Mouse (Mus musculus): ENCODE results near the gene Uimc1.
A peak's percentile ranks its signal among the peaks of the same experiment; 100 is the strongest.

The Uimc1 gene

DNA sequence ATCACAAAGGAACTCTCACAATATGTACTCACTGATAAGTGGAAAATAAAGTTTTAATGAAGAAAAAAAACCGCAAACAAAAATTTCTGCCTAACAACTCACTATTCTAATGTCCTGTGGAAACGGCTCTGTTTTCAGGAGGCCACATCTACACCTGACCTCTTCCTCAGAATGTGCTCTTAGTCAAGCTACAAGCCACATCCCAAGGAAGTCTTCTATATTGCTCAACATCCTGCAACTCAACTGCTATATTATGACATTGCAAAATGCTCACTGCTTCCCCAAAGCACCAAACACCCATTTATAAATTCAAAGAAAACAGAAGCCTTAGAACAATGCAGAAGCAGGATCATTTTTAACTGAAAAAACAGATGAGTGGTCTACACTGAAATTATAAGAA lies 60.1 kb downstream of the Uimc1 start:
- DNase-seq (ENCODE audit: low read depth), result no peak

- no peak for DNase-seq (ENCODE audit: low read depth)
These were observed 75.9 kb downstream of the Uimc1 start for GRCm38 (mm10) chr13:55024215-55024614.

DNA sequence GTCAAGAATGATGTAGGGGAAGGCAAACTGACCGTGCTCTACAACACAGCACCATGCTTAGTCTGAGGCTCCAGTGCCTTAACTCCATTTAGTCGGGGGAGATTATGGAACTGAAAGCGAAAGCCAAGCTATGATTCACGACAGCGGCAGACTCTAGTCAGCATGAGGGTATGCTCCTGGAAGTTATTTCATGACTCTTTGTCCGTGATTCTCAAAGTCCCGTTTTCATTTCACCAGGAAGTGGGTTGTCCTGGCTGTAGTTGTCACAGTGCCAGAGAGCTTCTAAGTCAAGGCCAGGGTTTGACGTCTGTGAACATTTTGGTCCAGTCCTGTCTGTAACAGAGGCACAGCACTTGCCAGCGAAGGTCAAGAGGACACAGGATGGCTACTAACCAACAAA lies 77.4 kb downstream of the Uimc1 start:
- peak; percentile 13 for DNase-seq (ENCODE audit: low read depth)

- no peak for DNase-seq (ENCODE audit: low read depth)
These were observed 77.8 kb downstream of the Uimc1 start for GRCm38 (mm10) chr13:55022256-55022655.

DNA sequence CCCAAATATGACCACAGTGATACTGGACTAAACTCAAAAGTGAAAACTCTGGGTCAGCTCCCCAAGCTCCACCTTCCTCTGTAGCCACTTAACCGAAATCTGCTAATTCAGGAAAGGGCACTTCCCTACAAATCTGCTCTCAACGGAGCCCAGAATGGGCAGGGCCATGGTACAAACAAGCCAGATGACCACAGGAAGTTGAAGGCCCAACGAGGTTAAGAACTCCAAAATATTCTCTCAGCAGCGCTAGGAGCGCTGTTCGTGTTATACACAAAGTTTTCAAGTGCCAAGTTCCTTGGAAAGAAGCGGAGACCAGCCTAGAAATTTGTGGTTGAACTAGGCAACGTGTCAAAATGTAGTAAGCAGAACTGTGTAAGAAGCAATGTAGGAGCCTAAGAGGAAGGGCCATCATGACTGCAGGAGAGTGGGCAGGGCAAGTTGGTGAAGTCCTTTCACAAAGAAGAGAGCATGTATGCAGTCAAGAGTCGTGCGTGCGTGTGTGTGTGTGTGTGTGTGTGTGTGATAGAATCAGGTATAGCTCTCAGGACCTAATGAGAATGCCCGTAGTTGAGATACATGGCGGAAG lies 78.8 kb downstream of the Uimc1 start, which contains the start of gene Hk3:
TSS of gene Hk3 (minus strand) at position 192 of the 586 bp plus-strand sequence.
- peak; percentile 5 for DNase-seq (ENCODE audit: low read depth)

GRCm38 (mm10) chr13:55020051-55020450 lies 80.0 kb downstream of the Uimc1 start:
- DNase-seq (ENCODE audit: low read depth), result no peak

- DNase-seq (ENCODE audit: low read depth), result peak; percentile 6
These were observed 80.9 kb downstream of the Uimc1 start for GRCm38 (mm10) chr13:55019181-55019580.

- no peak for DNase-seq (ENCODE audit: low read depth)
These were observed 81.4 kb downstream of the Uimc1 start for GRCm38 (mm10) chr13:55018700-55019099.

- DNase-seq (ENCODE audit: low read depth), result no peak
These were observed 82.1 kb downstream of the Uimc1 start for GRCm38 (mm10) chr13:55017898-55018599.

DNA sequence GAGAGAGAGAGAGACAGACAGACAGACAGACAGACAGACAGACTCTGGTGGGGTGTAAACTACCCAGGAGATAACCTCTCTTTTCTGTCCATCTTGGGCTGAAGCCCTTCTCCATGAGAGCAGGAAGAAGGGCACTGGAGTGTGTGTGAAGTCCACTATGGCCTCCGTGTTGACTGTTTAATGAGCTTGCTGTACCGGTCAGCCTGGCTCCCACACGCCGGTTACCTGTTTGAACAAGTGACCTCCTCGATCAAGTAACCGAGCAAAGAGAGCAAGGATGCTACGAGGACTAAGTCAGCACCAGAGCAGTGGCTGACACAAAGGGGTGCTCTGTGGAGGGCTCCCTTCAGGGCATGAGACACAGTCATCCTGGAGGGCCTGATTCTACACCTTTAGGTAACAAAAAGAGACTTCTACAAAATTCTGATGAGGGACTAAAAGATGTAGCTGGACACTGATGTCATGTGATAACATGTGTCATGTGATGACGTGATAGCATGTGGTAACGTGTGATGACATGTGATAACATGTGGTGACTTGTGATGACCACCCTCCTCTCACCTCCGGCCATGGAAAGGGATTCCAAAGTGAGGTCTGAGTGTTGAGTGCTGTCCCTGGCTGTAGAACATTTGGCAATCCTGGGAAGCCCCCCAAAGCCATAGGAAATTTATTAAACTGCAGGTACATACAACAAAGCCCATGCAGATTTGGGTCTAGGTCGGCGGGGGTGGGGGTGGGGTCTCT lies 82.8 kb downstream of the Uimc1 start:
- no peak for DNase-seq (ENCODE audit: low read depth)

GRCm38 (mm10) chr13:55014451-55014850 lies 85.6 kb downstream of the Uimc1 start:
- DNase-seq (ENCODE audit: low read depth), result no peak

- DNase-seq (ENCODE audit: low read depth), result peak; percentile 14
These were observed 86.3 kb downstream of the Uimc1 start for GRCm38 (mm10) chr13:55013702-55014344.

- peak; percentile 32 for DNase-seq (ENCODE audit: low read depth)
These were observed 88.1 kb downstream of the Uimc1 start for GRCm38 (mm10) chr13:55011981-55012478.

DNA sequence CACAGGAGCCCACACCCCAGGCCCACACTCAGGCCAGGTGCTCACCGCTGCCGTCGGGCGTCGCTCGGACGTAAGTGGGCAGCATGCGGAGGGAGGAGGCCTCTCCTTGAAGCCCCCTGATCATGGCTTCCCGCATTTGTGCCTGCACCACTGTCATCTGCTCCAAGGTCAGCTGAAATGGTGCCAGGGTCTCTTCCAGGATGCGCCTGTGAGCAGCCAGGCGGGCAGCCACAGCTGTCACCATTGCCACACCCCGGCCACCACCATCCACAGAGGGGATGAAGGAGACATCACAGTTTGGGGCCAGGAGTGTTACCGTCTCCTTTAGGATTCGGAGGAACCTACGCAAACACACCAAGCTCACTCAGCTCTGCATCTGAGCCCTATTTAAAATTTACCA lies 89.0 kb downstream of the Uimc1 start:
- DNase-seq (ENCODE audit: low read depth), result no peak

DNA sequence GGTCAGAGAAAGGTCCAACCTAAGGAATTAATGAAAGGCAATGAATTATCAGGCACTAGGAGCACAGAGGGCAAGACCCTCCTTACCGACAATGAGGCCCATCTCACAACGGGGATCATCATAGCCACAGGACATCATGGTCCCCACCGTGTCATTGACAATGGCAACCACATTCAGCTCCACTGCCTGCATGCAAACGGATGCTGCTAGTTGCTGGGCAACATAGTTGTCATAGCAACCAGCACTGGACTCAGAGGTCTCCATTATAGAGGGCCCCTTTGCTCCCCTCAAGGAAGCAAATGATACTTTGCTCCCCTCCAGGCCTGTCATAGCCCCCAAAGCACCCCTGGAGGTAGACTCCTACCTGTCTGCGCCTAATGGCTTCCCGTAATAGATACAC lies 91.5 kb downstream of the Uimc1 start:
- DNase-seq (ENCODE audit: low read depth), result no peak

- no peak for DNase-seq (ENCODE audit: low read depth)
These were observed 93.7 kb downstream of the Uimc1 start for GRCm38 (mm10) chr13:55006415-55006742.

GRCm38 (mm10) chr13:55005691-55006414 lies 94.2 kb downstream of the Uimc1 start:
- no peak for DNase-seq (ENCODE audit: low read depth)

DNA sequence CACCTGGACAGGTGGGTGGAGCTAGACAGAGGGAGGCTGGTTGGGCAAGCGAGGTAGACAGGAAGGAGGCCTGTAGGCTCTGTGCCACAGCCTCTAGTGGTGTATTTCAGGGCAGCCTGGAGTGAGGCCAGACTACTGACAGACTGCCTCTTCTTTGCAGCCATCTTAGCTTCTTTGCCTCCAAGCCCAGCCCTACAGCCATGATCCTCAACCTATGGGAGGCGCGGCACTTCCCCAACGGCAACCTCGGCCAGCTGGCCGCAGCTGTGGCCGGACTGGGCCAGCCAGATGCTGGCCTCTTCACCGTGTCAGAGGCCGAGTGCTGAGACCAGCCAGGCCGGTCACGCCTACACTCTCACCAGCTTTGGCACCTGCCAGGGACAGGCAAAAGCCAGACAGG lies 95.5 kb downstream of the Uimc1 start:
- no peak for DNase-seq (ENCODE audit: low read depth)

- no peak for DNase-seq (ENCODE audit: low read depth)
These were observed 98.0 kb downstream of the Uimc1 start for GRCm38 (mm10) chr13:55002090-55002489.

- DNase-seq (ENCODE audit: low read depth), result no peak
These were observed 99.7 kb downstream of the Uimc1 start for GRCm38 (mm10) chr13:55000433-55000832.

DNA sequence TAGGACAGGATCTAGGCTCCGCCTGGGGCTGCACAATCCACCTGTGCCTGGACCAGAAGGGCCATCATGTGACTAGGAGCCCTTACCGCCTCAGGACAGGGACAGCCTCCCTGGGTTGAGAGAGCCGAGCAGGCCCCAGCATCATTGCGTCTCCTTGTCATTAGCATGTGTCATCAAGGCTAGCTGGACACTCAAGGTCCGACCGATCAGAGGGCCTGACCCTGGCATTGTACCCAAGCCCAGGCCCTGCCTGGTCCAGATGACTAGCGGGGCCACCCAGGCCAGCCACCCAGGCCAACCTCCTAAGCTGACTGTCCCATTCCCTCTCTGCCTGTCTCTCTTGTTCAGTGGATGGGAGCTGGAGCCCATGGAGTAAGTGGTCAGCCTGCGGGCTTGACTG lies 102.5 kb downstream of the Uimc1 start:
- DNase-seq (ENCODE audit: low read depth), result no peak

- no peak for DNase-seq (ENCODE audit: low read depth)
These were observed 104.9 kb downstream of the Uimc1 start for GRCm38 (mm10) chr13:54995161-54995560.
